ENCODE assay signal across 29 mouse cellular contexts in genomic region chr15:98818171-98818570, GRCm38 (mm10). TPM values are rescaled to one million over a fixed set of nuclear protein-coding genes. Genes with fewer than 3 reads are reported as not detected.
DNase-seq lines count a peak whose midpoint lies in the region; ATAC-seq and TF ChIP-seq lines count a peak whose summit lies in the region.
"Had no signal": no experiment of that assay in that cellular context is flagged by ENCODE, and none has a peak within 500 bp of the region (broad histone marks: within the 10 kb centered on the region; RNA-seq: fewer than 3 reads in every experiment).

No protein-coding gene starts in this region.

- no peak overlapping the region for H3K27ac ChIP-seq in intestine, postnatal 0 days (ENCODE audit: low read depth, low read length)
- H3K27ac ChIP-seq in intestine, embryonic 16.5 days (ENCODE audit: low read length) = no peak overlapping the region
- H3K27ac ChIP-seq in liver, embryonic 14.5 days = no peak overlapping the region
- H3K27ac ChIP-seq in MEL (ENCODE audit: control insufficient read depth, low read depth, low read length) = no peak overlapping the region
- H3K27ac ChIP-seq in thymus, adult 2 months (ENCODE audit: control insufficient read depth, insufficient read depth, low read length) = no peak overlapping the region
- H3K27ac ChIP-seq: embryonic facial prominence, embryonic 13.5 days; embryonic facial prominence, embryonic 15.5 days; forebrain, embryonic 13.5 days; forebrain, embryonic 15.5 days had no signal

- H3K4me2 ChIP-seq in intestine, postnatal 0 days (replicated peaks; ENCODE audit: low read depth) = no peak overlapping the region
- H3K4me2 ChIP-seq in intestine, embryonic 16.5 days (ENCODE audit: low read depth, low read length) = no peak overlapping the region
- H3K4me2 ChIP-seq in liver, embryonic 14.5 days (ENCODE audit: low read depth) = no peak overlapping the region
- H3K4me2 ChIP-seq: embryonic facial prominence, embryonic 13.5 days; embryonic facial prominence, embryonic 15.5 days; forebrain, embryonic 13.5 days; forebrain, embryonic 15.5 days had no signal

- no peaks in the 10 kb centered on the region for H3K9me3 ChIP-seq in intestine, postnatal 0 days (ENCODE audit: control insufficient read depth)
- no peaks in the 10 kb centered on the region for H3K9me3 ChIP-seq in intestine, embryonic 16.5 days (ENCODE audit: control insufficient read depth, low read length)
- H3K9me3 ChIP-seq in liver, embryonic 14.5 days (ENCODE audit: control insufficient read depth, low read length) = no peaks in the 10 kb centered on the region
- no peaks in the 10 kb centered on the region for H3K9me3 ChIP-seq in MEL (replicated peaks; ENCODE audit: insufficient read depth, low read length)
- H3K9me3 ChIP-seq: embryonic facial prominence, embryonic 13.5 days; embryonic facial prominence, embryonic 15.5 days; forebrain, embryonic 13.5 days; forebrain, embryonic 15.5 days; G1E had no signal

- TF ChIP-seq CTCF in intestine, postnatal 0 days (IDR thresholded peaks at IDR 0.05; ENCODE audit: low read depth) = peak; percentile 18; the same call in 1 of the 2 replicates
- TF ChIP-seq CTCF in liver, embryonic 14.5 days (IDR thresholded peaks at IDR 0.05; ENCODE audit: low read depth) = 0 out of 2 replicates have a peak, but pooled peaks have one; percentile 5
- no peak; a peak in 1 of 6 replicates for TF ChIP-seq CTCF in MEL (IDR thresholded peaks at IDR 0.05 in 2 of 3, conservative IDR thresholded peaks at IDR 0.05 in 1 of 3; ENCODE audit: control insufficient read depth in 1 of 3, insufficient read depth in 1 of 3, low read depth in 2 of 3, low read length in 3 of 3, poor library complexity in 1 of 3, severe bottlenecking in 1 of 3)
- no peak for TF ChIP-seq CTCF in thymus, adult 2 months (IDR thresholded peaks at IDR 0.05; ENCODE audit: borderline replicate concordance, control insufficient read depth, extremely low read depth, insufficient read depth, low read length, poor library complexity)

- H3K36me3 ChIP-seq in intestine, postnatal 0 days (ENCODE audit: control insufficient read depth, insufficient read depth) = peaks cover 38% of the 10 kb centered on the region
- H3K36me3 ChIP-seq in intestine, embryonic 16.5 days (ENCODE audit: control insufficient read depth, insufficient read depth, low read length) = peaks cover 12% of the 10 kb centered on the region
- peaks cover 61% of the 10 kb centered on the region for H3K36me3 ChIP-seq in liver, embryonic 14.5 days (replicated peaks; ENCODE audit: control insufficient read depth, insufficient read depth, low read depth)
- H3K36me3 ChIP-seq in MEL (ENCODE audit: control insufficient read depth in 1 of 2, insufficient read depth in 2 of 2, low read length in 2 of 2) = peaks cover 0 to 3% of the 10 kb centered on the region in 2 experiments; a peak in 2 of 4 replicates
- peaks cover 26% of the 10 kb centered on the region for H3K36me3 ChIP-seq in thymus, adult 2 months (ENCODE audit: control insufficient read depth, insufficient read depth, low read length)

- TF ChIP-seq POLR2A in MEL (IDR thresholded peaks at IDR 0.05; ENCODE audit: control insufficient read depth in 1 of 2, insufficient read depth in 1 of 2, low read depth in 1 of 2, low read length in 2 of 2, poor library complexity in 1 of 2) = peak in 1 of 2 experiments; percentile 31; a peak in 1 of 4 replicates
- TF ChIP-seq POLR2A in thymus, adult 2 months (IDR thresholded peaks at IDR 0.05; ENCODE audit: control insufficient read depth, extremely low read depth, insufficient read depth, low read length, poor library complexity) = no peak

- 94% methylated on average over 7 of the region's 7 CpGs for WGBS in intestine, postnatal 0 days
- WGBS in intestine, embryonic 16.5 days = 95% methylated on average over 7 of the region's 7 CpGs
- 91% methylated on average over 7 of the region's 7 CpGs for WGBS in liver, embryonic 14.5 days (ENCODE audit: insufficient replicate concordance)
- 96% methylated on average over 7 of the region's 7 CpGs for WGBS in thymus, adult 2 months

- no peak for TF ChIP-seq EP300 in liver, embryonic 14.5 days (IDR thresholded peaks at IDR 0.05; ENCODE audit: low read depth)
- no peak for TF ChIP-seq EP300 in MEL (IDR thresholded peaks at IDR 0.05; ENCODE audit: low read depth in 1 of 2, low read length in 2 of 2)

- H3K4me3 ChIP-seq in intestine, postnatal 0 days (ENCODE audit: low read depth, low read length) = no peak overlapping the region
- no peak overlapping the region for H3K4me3 ChIP-seq in intestine, embryonic 16.5 days (ENCODE audit: low read length)
- no peak overlapping the region for H3K4me3 ChIP-seq in liver, embryonic 14.5 days (ENCODE audit: insufficient read depth in 1 of 2, low read depth in 2 of 2, low read length in 2 of 2)
- H3K4me3 ChIP-seq in MEL (ENCODE audit: control insufficient read depth in 1 of 2, insufficient read depth in 1 of 2, low read depth in 2 of 2, low read length in 2 of 2) = no peak overlapping the region
- no peak overlapping the region for H3K4me3 ChIP-seq in thymus, adult 2 months (ENCODE audit: control insufficient read depth, insufficient read depth, low read length)
- H3K4me3 ChIP-seq: embryonic facial prominence, embryonic 13.5 days; embryonic facial prominence, embryonic 15.5 days; erythroblast, embryonic 14.5 days; forebrain, embryonic 13.5 days; forebrain, embryonic 15.5 days had no signal

- no peaks in the 10 kb centered on the region for H3K27me3 ChIP-seq in intestine, postnatal 0 days (replicated peaks; ENCODE audit: control insufficient read depth, insufficient read depth, low read length)
- no peaks in the 10 kb centered on the region for H3K27me3 ChIP-seq in intestine, embryonic 16.5 days (replicated peaks; ENCODE audit: control insufficient read depth, insufficient read depth, low read length)
- no peaks in the 10 kb centered on the region for H3K27me3 ChIP-seq in liver, embryonic 14.5 days (ENCODE audit: control insufficient read depth, insufficient read depth, low read length)
- no peaks in the 10 kb centered on the region for H3K27me3 ChIP-seq in MEL (ENCODE audit: control insufficient read depth in 1 of 2, insufficient read depth in 2 of 2, low read length in 2 of 2)
- no peaks in the 10 kb centered on the region for H3K27me3 ChIP-seq in thymus, adult 2 months (ENCODE audit: control insufficient read depth, insufficient read depth, low read length)
- H3K27me3 ChIP-seq: embryonic facial prominence, embryonic 13.5 days; embryonic facial prominence, embryonic 15.5 days; forebrain, embryonic 13.5 days; forebrain, embryonic 15.5 days had no signal

- H3K79me2 ChIP-seq in MEL (ENCODE audit: control insufficient read depth, insufficient read depth, low read length, poor library complexity) = no peaks in the 10 kb centered on the region

- TF ChIP-seq RAD21 in MEL (IDR thresholded peaks at IDR 0.05; ENCODE audit: low read depth, low read length) = no peak

- H3K9ac ChIP-seq in intestine, postnatal 0 days (ENCODE audit: low read depth, low read length) = no peak overlapping the region
- H3K9ac ChIP-seq in intestine, embryonic 16.5 days (ENCODE audit: low read depth, low read length) = no peak overlapping the region
- no peak overlapping the region for H3K9ac ChIP-seq in liver, embryonic 14.5 days (replicated peaks)
- H3K9ac ChIP-seq in MEL (ENCODE audit: control insufficient read depth, low read depth, low read length, poor library complexity, severe bottlenecking) = no peak overlapping the region
- H3K9ac ChIP-seq: embryonic facial prominence, embryonic 15.5 days; forebrain, embryonic 13.5 days; forebrain, embryonic 15.5 days; forebrain, postnatal 0 days had no signal

- DNase-seq in liver, embryonic 14.5 days (ENCODE audit: low read depth in 3 of 3, low spot score in 3 of 3) = no peak
- DNase-seq in liver (no peak), MEL (ENCODE audit: low read depth, low spot score) (peak; percentile 23)
- no peak for DNase-seq in left cerebral cortex, adult 9 months (ENCODE audit: low spot score in 2 of 2)
- no peak for DNase-seq in thymus, adult 2 months
- DNase-seq: adrenal gland, adult 2 months; adrenal gland, postnatal 10 days; adrenal gland, postnatal 25 days; B cell, adult 2 months; cerebellum, adult 11 months; cerebellum, adult 18-20 months; cerebellum, adult 8-10 months; cerebellum, adult 9-11 months; cerebellum, postnatal 14 days; cerebellum, postnatal 36 days; embryo, embryonic 11 days; forebrain, postnatal 0 days had no signal

- ATAC-seq in intestine, postnatal 0 days = no peak
- no peak for ATAC-seq in intestine, embryonic 16.5 days
- ATAC-seq in liver, embryonic 14.5 days (ENCODE audit: insufficient read depth) = no peak
- ATAC-seq: CD4-positive, CD25-positive, alpha-beta regulatory T cell, adult 4 months; forebrain, embryonic 13.5 days; forebrain, embryonic 15.5 days; forebrain, postnatal 0 days had no signal

- H3K4me1 ChIP-seq in intestine, postnatal 0 days (replicated peaks; ENCODE audit: control insufficient read depth, insufficient read depth, low read length) = no peaks in the 10 kb centered on the region
- no peaks in the 10 kb centered on the region for H3K4me1 ChIP-seq in intestine, embryonic 16.5 days (ENCODE audit: control insufficient read depth, insufficient read depth, low read length)
- no peaks in the 10 kb centered on the region for H3K4me1 ChIP-seq in liver, embryonic 14.5 days (replicated peaks; ENCODE audit: control insufficient read depth in 2 of 2, insufficient read depth in 2 of 2, low read length in 1 of 2)
- 0 out of 4 replicates have a peak, but pooled peaks cover 0 to 2% of the 10 kb centered on the region in 2 experiments for H3K4me1 ChIP-seq in MEL (ENCODE audit: control insufficient read depth in 1 of 2, insufficient read depth in 2 of 2, low read length in 2 of 2)
- no peaks in the 10 kb centered on the region for H3K4me1 ChIP-seq in thymus, adult 2 months (replicated peaks; ENCODE audit: control insufficient read depth, insufficient read depth, low read length)
- H3K4me1 ChIP-seq: embryonic facial prominence, embryonic 13.5 days; embryonic facial prominence, embryonic 15.5 days; forebrain, embryonic 13.5 days; forebrain, embryonic 15.5 days had no signal

RNA-seq across cellular contexts. Expression of gene Ddn, which starts 8.9 kb away (rescaled TPM):
- 0.07 TPM in 1 of 2 replicates, not detected in the other for polyA plus RNA-seq in intestine, postnatal 0 days (2015; fragmentation: Nextera tagmentation; extraction: Ambion mirVana)
- polyA plus RNA-seq in intestine, embryonic 16.5 days (2015; fragmentation: Nextera tagmentation; extraction: Ambion mirVana) = not detected in 2 replicates
- 0.03 and 0.04 TPM in 2 replicates for polyA plus RNA-seq in liver, embryonic 14.5 days (2012; rRNA removed)
- not detected in 2 replicates for polyA plus RNA-seq in liver, embryonic 14.5 days (2014; fragmentation: Nextera tagmentation; extraction: Ambion mirVana)
- 2.8 and 4.0 TPM in 2 replicates for total RNA-seq in MEL (2012; rRNA removed)
- 1 to 10 TPM in 1 of 2 experiments, not detected in 1; 4.2 TPM for polyA plus RNA-seq in MEL (2012; ENCODE audit: insufficient read depth in 1 of 2, insufficient read length in 2 of 2, low read depth in 1 of 2, low replicate concordance in 2 of 2, missing spikeins in 1 of 2)
- 0.26 and 0.65 TPM in 2 replicates for polyA plus RNA-seq in thymus, adult 2 months (2012; rRNA removed)
- polyA plus RNA-seq: CD4-positive, CD25-positive, alpha-beta regulatory T cell, adult 4 months; embryonic facial prominence, embryonic 13.5 days; forebrain, embryonic 11.5 days had no signal

RNA-seq across cellular contexts. Expression of gene Prkag1, which starts 13.2 kb away (rescaled TPM):
- polyA plus RNA-seq in intestine, postnatal 0 days (2015; fragmentation: Nextera tagmentation; extraction: Ambion mirVana) = 67.0 and 67.3 TPM in 2 replicates
- polyA plus RNA-seq in intestine, embryonic 16.5 days (2015; fragmentation: Nextera tagmentation; extraction: Ambion mirVana) = 92.2 and 94.6 TPM in 2 replicates
- 77.4 and 83.3 TPM in 2 replicates for polyA plus RNA-seq in liver, embryonic 14.5 days (2012; rRNA removed)
- 78.3 and 85.3 TPM in 2 replicates for polyA plus RNA-seq in liver, embryonic 14.5 days (2014; fragmentation: Nextera tagmentation; extraction: Ambion mirVana)
- total RNA-seq in MEL (2012; rRNA removed) = 122 and 126 TPM in 2 replicates
- polyA plus RNA-seq in MEL (2012; ENCODE audit: insufficient read depth in 1 of 2, insufficient read length in 2 of 2, low read depth in 1 of 2, low replicate concordance in 2 of 2, missing spikeins in 1 of 2) = 100 to 1,000 TPM; 141 to 348 TPM
- polyA plus RNA-seq in thymus, adult 2 months (2012; rRNA removed) = 90.7 and 105 TPM in 2 replicates

RNA-seq across cellular contexts. Expression of gene Wnt1, which starts 28.5 kb away (rescaled TPM):
- polyA plus RNA-seq in intestine, postnatal 0 days (2015; fragmentation: Nextera tagmentation; extraction: Ambion mirVana) = not detected in 2 replicates
- polyA plus RNA-seq in intestine, embryonic 16.5 days (2015; fragmentation: Nextera tagmentation; extraction: Ambion mirVana) = not detected in 2 replicates
- polyA plus RNA-seq in liver, embryonic 14.5 days (2012; rRNA removed) = not detected in 2 replicates
- not detected in 2 replicates for polyA plus RNA-seq in liver, embryonic 14.5 days (2014; fragmentation: Nextera tagmentation; extraction: Ambion mirVana)
- not detected in 2 replicates for total RNA-seq in MEL (2012; rRNA removed)
- polyA plus RNA-seq in MEL (2012; ENCODE audit: insufficient read depth in 1 of 2, insufficient read length in 2 of 2, low read depth in 1 of 2, low replicate concordance in 2 of 2, missing spikeins in 1 of 2) = not detected
- 0.07 and 0.22 TPM in 2 replicates for polyA plus RNA-seq in thymus, adult 2 months (2012; rRNA removed)
- total RNA-seq: adrenal gland, adult 2 months; adrenal gland, postnatal 25 days; adrenal gland, postnatal 4 days; common myeloid progenitor, adult 5-6 weeks; forebrain, postnatal 0 days; G1E had no signal
- polyA plus RNA-seq: CD4-positive, CD25-positive, alpha-beta regulatory T cell, adult 4 months; embryonic facial prominence, embryonic 13.5 days; embryonic facial prominence, embryonic 15.5 days; erythroblast, embryonic 14.5 days; forebrain, embryonic 13.5 days; G1E had no signal

RNA-seq across cellular contexts. Expression of gene Wnt10b, which starts 40.2 kb away (rescaled TPM):
- polyA plus RNA-seq in intestine, postnatal 0 days (2015; fragmentation: Nextera tagmentation; extraction: Ambion mirVana) = 0.08 TPM in 1 of 2 replicates, not detected in the other
- 0.09 TPM in 1 of 2 replicates, not detected in the other for polyA plus RNA-seq in intestine, embryonic 16.5 days (2015; fragmentation: Nextera tagmentation; extraction: Ambion mirVana)
- polyA plus RNA-seq in liver, embryonic 14.5 days (2012; rRNA removed) = 0.03 TPM in 2 replicates
- polyA plus RNA-seq in liver, embryonic 14.5 days (2014; fragmentation: Nextera tagmentation; extraction: Ambion mirVana) = not detected in 2 replicates
- total RNA-seq in MEL (2012; rRNA removed) = 0.13 and 0.23 TPM in 2 replicates
- under 1 TPM in 1 of 2 experiments, not detected in 1; 0.14 TPM for polyA plus RNA-seq in MEL (2012; ENCODE audit: insufficient read depth in 1 of 2, insufficient read length in 2 of 2, low read depth in 1 of 2, low replicate concordance in 2 of 2, missing spikeins in 1 of 2)
- polyA plus RNA-seq in thymus, adult 2 months (2012; rRNA removed) = 3.4 and 3.9 TPM in 2 replicates
- polyA plus RNA-seq: CD4-positive, CD25-positive, alpha-beta regulatory T cell, adult 4 months; erythroblast, embryonic 14.5 days; forebrain, embryonic 13.5 days; forebrain, embryonic 15.5 days; forebrain, postnatal 0 days had no signal

RNA-seq across cellular contexts. Expression of gene Kmt2d, which starts 52.8 kb away (rescaled TPM):
- 5.3 and 6.5 TPM in 2 replicates for polyA plus RNA-seq in intestine, postnatal 0 days (2015; fragmentation: Nextera tagmentation; extraction: Ambion mirVana)
- 7.7 and 7.9 TPM in 2 replicates for polyA plus RNA-seq in intestine, embryonic 16.5 days (2015; fragmentation: Nextera tagmentation; extraction: Ambion mirVana)
- polyA plus RNA-seq in liver, embryonic 14.5 days (2012; rRNA removed) = 4.3 and 5.7 TPM in 2 replicates
- 3.9 and 4.3 TPM in 2 replicates for polyA plus RNA-seq in liver, embryonic 14.5 days (2014; fragmentation: Nextera tagmentation; extraction: Ambion mirVana)
- 12.5 and 15.4 TPM in 2 replicates for total RNA-seq in MEL (2012; rRNA removed)
- polyA plus RNA-seq in MEL (2012; ENCODE audit: insufficient read depth in 1 of 2, insufficient read length in 2 of 2, low read depth in 1 of 2, low replicate concordance in 2 of 2, missing spikeins in 1 of 2) = 10 to 100 TPM; 42.0 to 47.7 TPM
- 69.1 and 93.4 TPM in 2 replicates for polyA plus RNA-seq in thymus, adult 2 months (2012; rRNA removed)

Comparison
In these comparisons a context has a peak if more than half of its experiments do, and no peak if none do; other contexts are left out.
1. CTCF ChIP-seq: peak in intestine, postnatal 0 days (single experiment) and liver, embryonic 14.5 days (single experiment); none in MEL (0 of 3) and thymus, adult 2 months (single experiment).